Mouse (Mus musculus) myocyte (in vitro differentiated cells): ENCODE results near the gene Col4a3bp.

Experiments used
- MYOD1 ChIP-seq, 3 experiments: IDR thresholded peaks; one replicate each; pipeline ENCODE4 v1.6.1; 2011; ENCODE audit warnings: control low read depth in 2 of 3, low read depth in 2 of 3, mild to moderate bottlenecking in 2 of 3, moderate library complexity in 1 of 3; ENCODE audit not compliant: insufficient read length in 2 of 3, control insufficient read depth in 1 of 3
- POLR2A ChIP-seq: IDR thresholded peaks from one replicate; pipeline ENCODE4 v1.6.1; 2011; ENCODE audit warnings: low read depth, mild to moderate bottlenecking, control low read depth, moderate library complexity; ENCODE audit not compliant: insufficient read length
- REST ChIP-seq: IDR thresholded peaks from one replicate; pipeline ENCODE4 v1.6.1; 2011; ENCODE audit warnings: mild to moderate bottlenecking, control low read depth, moderate library complexity; ENCODE audit not compliant: insufficient read depth, insufficient read length

DNA sequence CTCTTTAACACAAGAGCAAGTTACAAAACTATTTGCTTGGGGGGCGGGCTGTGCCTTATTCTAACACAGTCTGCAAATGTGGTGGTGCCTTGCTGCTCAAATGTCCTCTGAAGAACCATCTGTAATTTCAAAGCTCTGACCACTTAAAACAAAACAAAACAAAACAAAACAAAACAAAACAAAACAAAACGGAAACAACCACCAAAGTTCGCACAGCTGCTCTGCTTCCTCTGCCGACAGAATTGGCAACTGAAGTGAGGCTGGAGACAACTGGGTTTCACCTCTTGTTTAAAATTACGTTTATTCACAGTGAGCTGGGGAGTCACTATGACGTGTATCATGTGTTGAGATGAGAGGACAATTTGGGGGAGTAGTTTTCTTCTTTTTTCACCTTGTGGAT is 136.2 kb downstream of the Col4a3bp start:
- TF ChIP-seq POLR2A = no peak
- no peak for TF ChIP-seq MYOD1 (IDR thresholded peaks at IDR 0.05; ENCODE audit: control insufficient read depth in 1 of 3, insufficient read length in 2 of 3, low read depth in 2 of 3)
- no peak for TF ChIP-seq REST
